Mouse (Mus musculus): Measurements from ENCODE around the gene Padi1.

Padi1 gene

DNA sequence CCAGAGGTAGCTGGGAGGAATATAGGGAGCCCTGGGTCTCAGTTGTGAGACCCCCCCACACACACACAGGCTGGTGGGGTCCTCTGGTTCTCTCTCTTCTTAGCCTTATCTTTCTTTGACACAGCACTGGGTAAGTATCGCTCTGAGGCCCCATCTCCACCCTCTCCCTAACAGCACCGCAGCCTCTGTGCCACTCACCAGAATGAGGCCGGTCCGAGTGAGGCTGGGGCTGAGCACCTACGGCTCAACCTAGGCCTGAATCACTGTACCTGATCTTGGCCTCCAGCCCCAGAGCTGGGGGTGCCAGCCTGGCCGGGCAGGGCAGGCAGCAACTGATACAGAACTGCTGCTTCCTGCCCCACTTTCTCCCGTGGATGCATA lies 15.2 kb upstream of the Padi1 start:
- no peak for DNase-seq (ENCODE audit: low spot score)

DNA sequence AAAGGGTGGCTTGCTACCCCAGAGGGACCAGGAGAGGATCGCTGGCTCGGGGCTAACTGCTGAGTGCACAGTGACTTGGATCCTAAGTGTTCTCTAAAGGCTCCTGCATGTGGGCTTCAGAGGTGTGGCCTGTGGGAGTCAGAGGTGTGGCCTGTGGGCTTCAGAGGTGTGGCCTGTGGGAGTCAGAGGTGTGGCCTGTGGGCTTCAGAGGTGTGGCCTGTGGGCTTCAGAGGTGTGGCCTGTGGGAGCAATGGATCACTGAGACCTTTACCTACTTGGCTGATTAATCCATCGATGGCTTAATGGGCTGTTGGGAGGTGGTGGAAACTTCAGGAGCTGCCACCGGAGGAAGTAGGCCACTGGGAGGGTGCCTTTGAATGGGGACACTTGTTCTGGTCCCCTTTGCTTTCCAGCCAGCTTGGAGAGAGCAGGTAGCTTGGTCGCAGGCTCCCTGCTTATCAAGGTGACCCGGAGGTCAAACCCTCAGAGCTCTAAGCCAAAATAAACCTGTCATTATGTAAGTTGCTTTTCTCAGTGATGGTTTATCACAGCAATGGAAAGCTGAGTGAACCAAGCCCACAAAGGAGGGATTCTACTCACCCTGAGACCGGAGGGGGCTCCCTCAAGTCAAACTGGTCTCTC lies 14.7 kb upstream of the Padi1 start:
- DNase-seq (ENCODE audit: low spot score), result no peak

DNA sequence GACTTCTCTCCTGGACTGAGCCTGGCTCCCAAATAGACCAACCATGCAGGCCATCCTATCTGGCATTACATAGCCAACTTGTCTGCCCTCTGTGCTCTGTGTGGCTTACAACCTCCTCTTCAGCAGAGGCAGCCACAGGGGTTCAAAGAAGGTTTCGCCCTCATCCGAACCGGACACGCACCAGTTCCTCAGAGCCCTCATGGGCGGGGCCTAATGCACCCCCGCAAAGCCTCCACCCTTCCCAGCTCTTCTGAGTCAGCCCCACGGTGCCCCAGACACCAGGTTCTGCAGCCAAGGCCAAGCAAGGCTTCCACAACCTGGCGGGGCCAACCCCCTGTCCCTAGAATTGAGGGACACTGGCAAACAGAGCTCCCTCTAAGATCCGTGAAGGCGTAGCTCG lies 13.7 kb upstream of the Padi1 start:
- DNase-seq (ENCODE audit: low spot score), result no peak

DNA sequence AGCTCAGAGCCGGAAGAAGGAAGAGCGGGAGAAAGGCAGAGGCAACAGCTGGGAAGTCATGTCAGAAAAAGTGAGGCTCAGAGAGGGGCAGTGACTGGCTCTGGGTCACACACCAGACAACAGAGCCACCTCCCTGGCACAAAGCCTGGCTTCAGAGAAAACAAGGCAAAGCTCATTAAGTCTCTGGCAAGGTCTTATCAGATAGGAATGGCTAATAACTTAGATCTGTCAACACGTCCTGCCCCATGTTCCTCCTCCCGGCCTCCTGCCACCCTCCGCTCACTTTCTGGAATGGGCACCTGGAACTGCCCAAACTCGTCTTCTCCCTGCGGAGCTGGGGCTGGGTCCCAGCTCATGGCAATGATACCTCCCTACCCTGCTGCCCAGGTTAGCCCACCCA lies 12.2 kb upstream of the Padi1 start:
- DNase-seq (ENCODE audit: low spot score), result no peak

DNA sequence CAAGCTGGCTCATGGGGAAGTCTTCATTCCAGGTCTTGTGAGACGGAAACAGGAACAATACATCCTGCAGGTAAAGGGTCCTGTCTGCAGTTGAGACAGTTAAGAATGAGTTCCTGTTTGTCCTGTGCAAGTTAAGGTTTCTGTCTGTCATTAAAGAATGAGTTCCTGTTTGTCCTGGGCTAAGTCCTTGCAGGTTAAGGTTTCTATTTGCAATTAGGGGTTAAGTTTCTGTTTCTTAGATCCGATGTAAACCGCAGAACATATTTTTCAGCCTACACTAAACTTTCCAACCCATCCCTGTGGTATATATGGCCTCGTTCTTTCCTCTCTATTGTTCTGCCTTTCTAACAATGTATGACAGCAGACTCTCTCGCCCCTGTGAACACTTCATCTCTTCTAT lies 11.5 kb upstream of the Padi1 start:
- DNase-seq (ENCODE audit: low spot score), result no peak

DNA sequence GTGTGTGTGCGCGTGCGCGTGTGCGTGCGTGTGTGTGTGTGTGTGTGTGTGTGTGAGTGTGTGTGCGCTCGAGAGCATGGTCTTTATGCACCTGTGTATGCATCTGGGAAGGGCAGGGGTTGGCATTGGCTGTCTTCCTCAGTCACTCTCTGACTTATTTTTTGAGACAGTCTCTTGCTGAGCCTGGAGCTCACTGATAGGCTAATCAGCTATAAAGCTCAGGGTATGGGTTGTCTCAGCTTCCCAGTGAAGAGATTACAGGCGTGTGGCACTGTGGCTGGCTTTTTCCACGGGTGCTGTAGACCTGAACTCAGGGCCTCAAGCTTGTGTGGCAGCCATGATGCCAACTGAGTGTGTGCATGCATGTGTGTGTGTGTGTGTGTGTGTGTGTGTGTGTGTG lies 9.6 kb upstream of the Padi1 start:
- no peak for DNase-seq (ENCODE audit: low spot score)

DNA sequence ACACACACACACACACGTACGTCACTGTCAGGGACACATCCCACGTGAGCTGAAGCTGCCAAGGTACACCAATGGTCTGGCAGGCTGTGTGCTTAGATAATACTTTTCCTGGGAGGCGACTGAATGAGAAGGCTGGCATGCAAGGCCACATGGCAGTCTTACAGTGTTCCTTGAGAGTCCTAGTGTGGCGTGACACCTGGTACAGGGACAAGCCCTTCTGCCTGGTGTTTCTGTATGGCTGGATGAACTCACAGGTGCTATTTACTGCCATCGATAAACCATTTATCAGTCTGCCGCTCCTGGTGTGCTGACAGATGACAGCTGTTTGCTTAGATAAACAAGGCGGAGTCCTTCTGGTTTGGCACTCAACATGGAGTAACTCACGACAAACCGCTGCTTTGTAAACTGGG lies 8.9 kb upstream of the Padi1 start:
- no peak for DNase-seq (ENCODE audit: low spot score)

DNA sequence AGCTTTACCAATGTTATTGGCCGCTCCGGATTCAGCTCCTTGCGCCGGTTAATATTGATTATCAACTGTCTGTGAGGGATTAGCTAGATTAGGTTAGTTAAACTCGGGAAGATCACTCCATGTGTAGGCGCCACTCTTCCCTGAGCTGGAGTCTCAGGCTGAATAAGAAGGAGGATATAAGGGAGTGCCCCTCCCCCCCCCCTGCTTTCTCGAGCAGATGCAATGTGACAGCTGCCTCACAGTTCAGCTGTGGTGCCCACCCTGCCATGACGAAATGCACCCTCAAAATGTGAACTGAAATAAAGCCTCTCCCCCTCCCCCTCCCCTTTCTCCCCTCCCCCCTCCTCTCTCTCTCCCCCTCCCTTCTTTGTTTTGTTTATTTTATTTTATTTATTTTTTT lies 8.0 kb upstream of the Padi1 start:
- DNase-seq (ENCODE audit: low spot score), result no peak

DNA sequence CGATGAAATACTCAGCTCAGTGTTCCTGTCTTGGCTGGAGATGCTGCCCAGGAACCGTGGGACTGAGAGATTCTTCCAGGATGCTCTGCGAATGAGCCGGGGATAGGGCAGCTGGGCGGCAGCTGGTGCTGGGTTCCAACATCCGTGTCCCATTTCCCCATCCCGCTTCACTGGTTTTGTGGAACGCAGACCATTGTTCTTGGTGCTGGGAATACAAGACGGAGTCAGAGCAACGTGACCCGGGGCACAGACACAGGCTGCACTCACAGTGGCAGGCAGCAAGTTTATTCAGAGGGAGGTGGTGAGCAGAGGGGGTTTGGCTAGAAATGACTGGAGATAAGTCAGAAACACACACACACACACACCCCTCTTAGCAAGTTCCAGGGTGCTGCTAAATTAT lies 3.7 kb upstream of the Padi1 start:
- DNase-seq (ENCODE audit: low spot score), result no peak

DNA sequence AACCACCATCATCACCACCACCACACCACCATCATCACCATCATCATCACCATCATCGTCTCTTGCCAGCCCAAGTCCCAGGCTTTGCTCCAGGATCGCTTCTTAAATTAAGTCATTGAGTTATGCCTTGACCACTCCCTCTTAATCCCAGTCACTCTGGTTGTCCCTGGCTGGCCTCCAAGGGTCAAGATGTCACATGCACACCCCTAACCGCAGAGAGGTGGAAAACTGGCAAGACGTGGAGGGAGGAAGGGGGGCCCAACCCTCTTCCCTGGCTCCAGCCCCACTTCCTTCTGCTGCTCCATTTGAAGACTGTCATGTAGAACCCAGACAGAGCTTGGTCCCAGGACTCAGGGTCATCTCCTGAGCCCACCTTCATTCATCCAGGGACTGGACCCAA lies 587 bp downstream of the Padi1 start:
- DNase-seq (ENCODE audit: low spot score), result no peak

DNA sequence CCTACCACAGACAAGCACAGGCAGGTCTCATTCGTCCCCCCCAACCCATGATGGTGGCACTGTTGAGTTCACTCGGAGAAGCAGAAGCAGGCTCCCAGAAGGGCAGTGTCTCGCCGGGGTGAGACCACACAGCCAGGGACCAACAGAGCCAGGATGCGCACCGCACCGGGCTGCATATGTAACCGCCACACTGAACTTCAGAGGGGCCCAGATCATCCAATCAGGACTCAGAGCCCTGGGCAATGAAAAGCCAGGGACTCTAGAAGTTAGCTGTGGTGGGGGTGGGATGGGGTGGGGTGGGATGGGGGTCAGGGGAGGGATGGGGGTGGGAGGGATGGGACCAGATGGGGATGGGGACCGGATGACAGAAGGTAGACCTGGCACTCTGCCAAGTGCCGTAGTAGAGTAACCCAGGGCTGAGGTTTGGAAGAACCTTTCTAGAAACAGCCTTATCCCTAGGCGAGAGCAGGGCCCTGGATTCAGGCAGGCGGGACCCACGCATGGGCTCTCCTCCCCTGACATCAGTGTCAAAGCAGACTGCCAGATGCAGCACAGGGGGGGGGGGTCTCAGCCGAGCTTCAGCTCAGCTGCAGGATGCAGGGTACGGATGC lies 1.8 kb downstream of the Padi1 start:
- no peak for DNase-seq (ENCODE audit: low spot score)

DNA sequence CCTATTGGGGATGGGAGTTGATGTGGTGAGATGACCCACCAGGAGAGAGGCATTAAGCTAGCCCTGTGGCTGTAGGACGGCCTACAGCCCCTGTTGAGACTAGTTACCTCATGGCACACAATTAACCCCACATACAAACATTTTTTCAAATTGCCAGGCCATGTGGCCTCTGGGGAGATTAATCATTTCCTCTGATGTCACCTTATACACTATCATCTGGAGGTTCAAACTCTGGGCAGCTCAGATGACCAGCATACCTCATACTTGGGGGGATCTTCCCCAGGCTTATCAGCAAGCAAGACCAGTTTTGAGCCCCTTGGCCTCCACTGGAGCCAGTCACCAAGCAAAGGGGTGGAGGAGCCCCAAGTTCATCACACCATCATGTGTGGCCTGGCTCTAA lies 2.7 kb downstream of the Padi1 start:
- DNase-seq (ENCODE audit: low spot score), result no peak

DNA sequence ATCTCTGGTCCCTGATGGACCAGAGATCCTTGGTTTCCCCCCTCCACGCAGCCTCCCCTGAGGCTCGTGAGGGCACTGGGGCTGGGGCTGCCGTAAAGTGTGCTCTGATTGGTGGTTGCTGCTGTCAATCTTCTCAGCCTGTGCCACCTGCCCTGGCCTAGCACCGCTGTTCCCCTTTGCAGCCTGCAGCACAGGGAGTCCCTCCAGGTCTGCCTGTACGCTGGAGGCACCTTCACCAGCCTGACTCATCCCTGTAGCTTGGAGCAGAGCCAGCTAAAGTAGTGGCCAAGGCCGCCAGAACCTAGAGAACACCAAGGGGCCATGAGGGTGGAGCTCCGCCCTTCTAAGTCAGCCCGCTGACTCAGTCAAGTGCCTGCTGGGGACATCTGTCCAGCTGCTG lies 7.7 kb downstream of the Padi1 start:
- DNase-seq (ENCODE audit: low spot score), result no peak

DNA sequence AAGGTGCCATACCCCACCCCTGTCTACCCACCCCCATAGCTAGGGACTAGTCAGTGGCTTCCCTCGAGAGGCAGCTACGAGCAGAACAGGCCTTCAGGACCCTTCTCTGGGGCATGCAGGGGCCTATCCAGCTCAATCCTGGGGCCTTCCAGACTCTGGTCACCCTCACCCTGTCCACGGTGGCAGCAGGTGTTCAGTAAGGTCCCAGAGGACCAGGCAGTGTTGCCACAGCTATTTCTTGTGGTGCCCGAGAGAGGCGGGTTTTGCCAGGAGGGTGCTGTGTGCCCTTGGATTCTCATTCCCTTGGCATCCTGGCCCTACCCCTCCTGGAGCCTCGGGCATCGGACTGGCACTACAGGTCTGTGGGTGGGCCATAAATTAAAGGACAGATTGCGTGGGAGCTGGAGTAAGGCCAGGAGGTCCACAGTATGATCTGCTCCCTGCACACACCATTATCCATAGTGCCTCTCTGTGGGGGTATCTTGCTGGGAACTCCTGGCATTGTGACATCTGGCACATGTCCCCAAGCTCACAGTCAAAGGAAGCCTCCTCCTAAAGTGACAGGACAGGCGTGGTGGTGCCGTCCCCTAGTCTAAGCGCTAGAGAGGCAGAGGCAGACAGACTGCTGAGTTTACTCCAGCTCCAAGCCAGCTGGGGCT lies 9.2 kb downstream of the Padi1 start:
- no peak for DNase-seq (ENCODE audit: low spot score)

DNA sequence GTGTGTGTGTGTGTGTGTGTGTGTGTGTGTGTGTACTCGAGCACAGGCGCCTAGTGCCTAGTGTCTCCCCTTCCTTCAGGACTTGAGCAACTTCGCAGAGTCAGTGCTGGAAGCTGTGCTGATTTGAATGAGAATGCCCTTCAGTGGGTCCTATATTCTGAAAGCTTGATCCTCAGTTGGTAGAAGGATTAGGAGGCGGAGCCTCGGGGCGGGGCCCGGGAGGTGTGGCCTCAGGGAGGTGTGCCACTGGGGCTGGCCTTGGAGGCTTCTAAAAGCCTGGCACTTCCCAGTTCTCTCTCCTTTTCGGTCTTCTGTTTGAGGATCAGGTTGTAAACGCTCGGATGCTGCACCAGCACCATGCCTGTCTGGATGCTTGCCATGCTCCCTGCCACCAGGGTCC lies 9.9 kb downstream of the Padi1 start:
- no peak for DNase-seq (ENCODE audit: low spot score)

DNA sequence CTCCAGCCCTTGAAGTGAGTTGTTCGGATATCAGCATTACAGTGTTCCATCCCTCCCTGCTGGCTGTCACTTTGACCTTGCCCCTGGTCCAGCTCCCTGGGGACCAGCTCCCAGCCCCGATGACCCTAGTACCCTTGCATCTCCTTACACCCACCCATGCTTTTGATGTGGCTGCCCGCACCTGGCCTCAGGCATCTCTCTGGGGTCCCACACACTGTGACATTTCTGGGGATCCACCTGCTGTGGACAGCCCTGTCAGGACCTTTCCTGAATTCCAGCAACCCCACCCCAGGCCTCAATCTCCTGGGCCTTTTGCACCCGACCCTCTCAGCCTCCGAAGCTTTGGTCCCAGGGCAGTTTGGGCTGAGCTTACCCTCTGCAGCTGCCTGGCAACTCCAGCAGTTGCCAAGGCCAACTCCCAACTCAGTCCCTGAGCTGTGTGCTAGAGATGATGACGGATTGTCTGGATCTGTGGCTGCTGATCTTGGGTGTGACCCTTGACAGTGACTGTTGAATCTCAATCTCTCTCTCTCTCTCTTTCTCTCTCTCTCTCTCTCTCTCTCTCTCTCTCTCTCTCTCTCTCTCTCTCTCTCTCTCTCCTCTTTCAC lies 11.1 kb downstream of the Padi1 start:
- DNase-seq (ENCODE audit: low spot score), result no peak

DNA sequence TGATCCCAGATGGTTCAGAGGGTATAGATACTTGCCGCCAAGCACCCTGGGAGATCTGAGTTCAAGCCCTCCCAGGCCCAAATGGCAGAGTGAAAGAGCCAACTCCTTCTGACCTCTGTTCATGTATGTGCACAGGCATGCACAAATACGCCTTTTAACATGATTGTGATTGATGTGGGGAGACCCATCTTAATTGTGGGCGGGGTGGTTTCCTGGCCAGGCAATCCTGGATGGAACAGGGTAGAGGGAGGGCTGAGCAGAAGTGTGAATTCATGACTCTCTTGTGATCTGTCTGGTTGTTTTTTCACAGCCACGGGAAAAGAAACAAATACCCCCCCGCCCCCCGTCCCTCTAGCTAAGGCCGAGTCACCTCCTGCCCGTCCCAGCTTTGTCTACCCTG lies 12.8 kb downstream of the Padi1 start:
- no peak for DNase-seq (ENCODE audit: low spot score)

DNA sequence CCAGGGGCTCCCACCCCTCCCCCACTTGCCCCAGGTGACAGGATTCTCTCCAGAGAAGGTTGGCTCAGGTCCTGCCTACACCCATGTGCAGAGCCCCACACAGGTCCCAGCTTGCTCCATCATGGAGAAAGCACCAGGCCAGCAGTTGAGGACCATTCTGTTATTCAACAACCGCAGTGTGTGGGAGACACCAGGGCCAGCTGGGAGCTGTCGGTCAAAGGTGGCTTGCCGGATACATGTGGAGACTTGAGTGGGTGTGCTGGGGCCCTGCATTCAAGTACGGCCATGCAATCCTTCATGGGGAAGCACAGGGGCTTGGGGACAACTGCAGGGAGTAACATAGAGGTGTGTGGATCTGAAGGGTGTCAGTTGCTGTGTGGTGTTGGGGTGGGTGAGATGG lies 13.8 kb downstream of the Padi1 start:
- no peak for DNase-seq (ENCODE audit: low spot score)

DNA sequence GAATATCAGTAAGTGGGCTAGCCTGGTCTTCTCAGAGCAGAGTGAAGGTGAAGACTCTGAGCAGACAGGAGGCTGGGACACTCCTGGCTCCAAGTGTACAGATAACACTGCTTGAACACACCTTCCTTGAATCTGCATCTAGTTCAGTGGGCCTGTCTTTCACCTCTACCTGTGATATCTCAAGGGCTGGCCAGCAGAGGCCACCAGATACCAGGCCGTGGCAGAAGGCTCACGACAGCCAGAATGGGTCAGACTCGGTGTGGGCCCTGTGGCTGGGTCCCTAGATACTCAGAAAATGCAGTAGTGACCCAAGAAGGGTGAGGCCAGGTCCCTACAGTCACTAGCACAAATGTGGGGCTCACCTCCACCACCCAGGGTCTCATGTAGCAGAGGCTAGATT lies 18.3 kb downstream of the Padi1 start:
- no peak for DNase-seq (ENCODE audit: low spot score)

DNA sequence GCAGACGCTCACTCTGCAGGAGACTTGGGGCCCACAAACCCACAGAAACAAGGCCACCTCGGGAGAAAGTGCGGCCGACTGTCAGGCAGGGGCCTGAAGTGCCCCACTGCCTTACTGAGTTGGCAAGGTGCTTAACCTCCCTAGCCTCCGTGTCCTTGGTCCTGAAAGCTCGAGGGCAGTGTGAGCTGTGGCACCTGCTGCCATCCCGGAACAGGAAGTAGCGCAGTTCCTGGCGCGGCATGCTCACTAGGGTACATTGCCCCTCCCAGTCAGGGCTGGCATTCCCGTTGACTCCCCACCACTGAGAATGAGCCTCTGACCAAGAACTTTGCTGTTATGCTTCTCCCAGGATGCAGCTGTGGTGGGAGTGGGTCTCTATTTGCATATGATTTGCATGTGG lies 19.6 kb downstream of the Padi1 start:
- no peak for DNase-seq (ENCODE audit: low spot score)

DNA sequence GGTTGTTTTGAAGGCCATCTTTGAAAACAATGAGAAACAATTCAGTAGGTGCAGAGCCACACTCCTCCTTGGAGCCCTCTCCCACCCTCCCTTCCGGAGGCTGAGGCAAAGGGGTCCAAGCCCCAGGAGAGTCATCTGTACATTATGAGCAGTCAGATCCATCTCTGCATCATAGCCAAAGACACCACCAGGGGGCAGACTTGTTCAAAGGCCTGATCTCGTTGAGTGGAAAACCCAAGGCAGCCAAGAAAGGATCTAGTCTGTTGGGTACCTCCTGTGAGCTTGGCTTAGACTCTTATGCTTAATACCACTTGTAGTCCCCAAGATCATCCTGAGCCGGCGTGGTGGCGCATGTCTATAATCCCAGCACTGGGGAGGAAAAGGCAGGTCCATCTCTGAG lies 23.6 kb downstream of the Padi1 start:
- DNase-seq (ENCODE audit: low spot score), result peak; percentile 67

DNA sequence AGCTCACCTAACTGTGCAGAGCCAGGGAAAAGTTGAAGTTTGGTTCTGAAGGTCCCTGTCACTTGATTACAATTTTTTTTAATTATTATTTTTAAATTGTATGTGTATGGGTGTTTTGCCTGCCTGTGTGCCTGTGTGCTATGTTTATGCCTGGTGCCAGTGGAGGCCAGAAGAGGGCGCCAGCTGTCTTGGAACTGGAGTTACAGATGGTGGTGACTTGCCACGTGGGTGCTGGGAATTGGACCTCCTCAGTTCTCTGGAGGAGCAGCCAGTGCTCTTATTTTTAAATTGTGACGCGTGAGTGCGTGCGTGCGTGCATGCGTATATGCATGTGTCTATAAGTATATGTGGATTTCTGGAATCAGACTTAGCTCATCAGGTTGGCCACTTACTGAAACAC lies 28.2 kb downstream of the Padi1 start:
- no peak for DNase-seq (ENCODE audit: low spot score)

Data from layer of hippocampus, adult 9-10 months (tissue).